Mouse (Mus musculus) lung, adult 2 months (tissue): ENCODE data around the gene Sorl1.

Experiments
- CTCF ChIP-seq: fragments of 200-500 bp; IDR thresholded peaks from 2 replicates; pipeline ENCODE4 v1.5.1; 2011; ENCODE audit warnings: mild to moderate bottlenecking, low read length, control low read depth; ENCODE audit not compliant: insufficient read depth
- POLR2A ChIP-seq: fragments of 200-500 bp; IDR thresholded peaks from 2 replicates; pipeline ENCODE4 v1.6.1; 2011; ENCODE audit warnings: low read depth, mild to moderate bottlenecking, control low read depth, low read length, borderline replicate concordance; ENCODE audit errors: extremely low read depth

DNA sequence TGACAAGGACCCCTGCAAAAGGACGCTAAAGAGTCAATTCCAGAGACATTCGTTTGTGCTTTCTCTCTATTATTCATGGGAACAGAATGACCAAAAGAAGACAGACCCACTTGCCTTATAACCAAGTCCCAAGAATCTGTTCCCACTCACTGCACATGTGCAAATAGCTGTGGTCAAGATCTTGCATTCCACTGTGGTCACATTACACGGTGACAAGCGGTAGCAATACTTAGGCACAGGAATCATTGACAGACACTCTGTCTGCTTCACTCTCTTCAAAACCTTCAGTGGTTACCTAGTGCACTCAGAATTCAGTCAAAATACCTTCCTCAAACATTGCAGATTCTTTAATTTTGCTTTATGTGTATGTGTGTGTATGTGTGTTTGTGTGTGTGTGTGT is 36.2 kb downstream of the Sorl1 start:
- TF ChIP-seq CTCF (no peak), POLR2A (no peak)
